Mouse (Mus musculus) CD8-positive naive resting alpha-beta T cell, adult 2 months (primary cell): ENCODE measurements around the gene Cd300ld5.
"Not testable (repeated sequence)": the region's sequence is repeated elsewhere in the genome, so short reads cannot be mapped to it uniquely, and the experiment has no call there.

Source experiments
- DNase-seq, 2 experiments: peaks; one replicate each; pipeline ENCODE4 v3.0.0; 2022; ENCODE audit warnings: low read depth in 2 of 2, low spot score in 2 of 2

Gene Cd300ld5

GRCm38 (mm10) chr11:115049282-115049895 lies 11.8 kb upstream of the Cd300ld5 start:
- no peak for DNase-seq

- no peak for DNase-seq
Observed at GRCm38 (mm10) chr11:115048259-115048658, 10.7 kb upstream of the Cd300ld5 start, which contains the start of gene Cd300ld3. Gene Cd300ld3 (minus strand): TSS chr11:115048409.

- not testable (repeated sequence) for DNase-seq
Observed at GRCm38 (mm10) chr11:115026912-115027311, 10.7 kb downstream of the Cd300ld5 start, which contains the start of gene Cd300ld4. Gene Cd300ld4 (minus strand): TSS chr11:115027012.

- DNase-seq: not testable (repeated sequence)
Observed at GRCm38 (mm10) chr11:115016093-115016492, 21.5 kb downstream of the Cd300ld5 start, which contains the start of gene Cd300ld2. Gene Cd300ld2 (minus strand): TSS chr11:115016193.

GRCm38 (mm10) chr11:115004070-115004469 lies 33.5 kb downstream of the Cd300ld5 start:
- DNase-seq: no peak

- no peak for DNase-seq
Observed at GRCm38 (mm10) chr11:115001474-115002040, 36.0 kb downstream of the Cd300ld5 start, which contains the start of gene Cd300c2. Gene Cd300c2 (minus strand): TSS chr11:115001880.

- DNase-seq: no peak
Observed at GRCm38 (mm10) chr11:114989793-114990192, 47.8 kb downstream of the Cd300ld5 start, which contains the start of gene Cd300ld. Gene Cd300ld (minus strand): TSS chr11:114989922.

- no peak for DNase-seq
Observed at GRCm38 (mm10) chr11:114981866-114982265, 55.7 kb downstream of the Cd300ld5 start.
